Mouse (Mus musculus): ENCODE measurements around the gene Fut7.

The Fut7 gene

DNA sequence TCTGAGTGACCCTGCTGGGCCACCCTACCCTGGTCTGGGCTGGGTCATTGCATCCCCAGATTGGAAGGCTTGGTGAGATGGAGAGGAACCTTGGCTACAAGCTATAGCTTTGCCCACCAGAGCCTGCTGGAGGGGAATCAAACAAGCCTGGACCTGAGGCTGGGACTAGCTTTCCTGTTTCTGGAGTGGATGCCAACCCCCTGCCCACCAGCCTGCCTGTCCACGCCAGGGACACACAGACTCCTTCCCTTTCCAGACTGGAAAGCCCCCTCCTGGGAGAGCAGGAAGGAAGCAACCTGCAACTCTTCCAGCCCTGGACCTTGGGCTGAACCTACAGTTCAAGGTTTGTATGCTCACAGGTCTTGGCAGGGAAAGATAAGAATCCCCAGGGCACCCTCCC, 559 bp downstream of the Fut7 start:
- in situ Hi-C loops (cut with MboI; ENCODE audit: low sequenced_read_pairs): no loop called here

DNA sequence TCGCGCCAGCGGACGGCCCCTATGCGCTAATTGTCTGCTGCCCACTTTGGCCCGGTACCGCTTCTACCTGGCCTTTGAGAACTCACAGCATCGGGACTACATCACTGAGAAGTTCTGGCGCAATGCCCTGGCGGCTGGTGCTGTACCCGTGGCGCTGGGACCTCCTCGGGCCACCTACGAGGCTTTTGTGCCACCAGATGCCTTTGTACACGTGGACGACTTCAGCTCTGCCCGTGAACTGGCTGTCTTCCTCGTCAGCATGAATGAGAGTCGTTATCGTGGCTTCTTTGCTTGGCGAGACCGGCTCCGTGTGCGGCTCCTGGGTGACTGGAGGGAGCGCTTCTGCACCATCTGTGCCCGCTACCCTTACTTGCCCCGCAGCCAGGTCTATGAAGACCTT, 2.4 kb downstream of the Fut7 start:
- in situ Hi-C loops (cut with MboI; ENCODE audit: low sequenced_read_pairs): no loop called here

DNA sequence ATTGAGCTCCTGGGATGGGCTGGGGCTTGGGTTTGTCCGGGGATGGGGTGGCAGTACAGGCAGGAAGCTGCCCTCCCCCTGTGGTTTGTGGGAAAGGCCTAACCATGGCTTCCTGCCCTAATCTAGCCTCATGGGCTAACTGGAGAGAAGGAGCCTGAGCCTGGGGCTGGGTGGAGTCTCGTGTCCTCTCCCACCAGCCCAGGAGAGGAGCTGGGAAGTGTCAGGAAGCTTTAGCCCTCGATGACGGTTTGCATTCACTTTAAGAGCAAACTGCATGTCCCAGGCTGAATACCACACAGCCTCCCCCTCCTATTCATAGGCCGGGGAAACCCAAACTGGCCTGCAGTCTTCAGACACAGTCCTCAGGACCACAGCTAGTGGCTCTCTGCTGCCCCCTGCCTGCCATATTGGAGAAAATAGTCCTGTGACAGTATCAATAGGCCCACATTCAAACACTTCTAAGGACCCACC, 3.7 kb downstream of the Fut7 start:
- in situ Hi-C loops (cut with MboI; ENCODE audit: low sequenced_read_pairs): no loop called here

DNA sequence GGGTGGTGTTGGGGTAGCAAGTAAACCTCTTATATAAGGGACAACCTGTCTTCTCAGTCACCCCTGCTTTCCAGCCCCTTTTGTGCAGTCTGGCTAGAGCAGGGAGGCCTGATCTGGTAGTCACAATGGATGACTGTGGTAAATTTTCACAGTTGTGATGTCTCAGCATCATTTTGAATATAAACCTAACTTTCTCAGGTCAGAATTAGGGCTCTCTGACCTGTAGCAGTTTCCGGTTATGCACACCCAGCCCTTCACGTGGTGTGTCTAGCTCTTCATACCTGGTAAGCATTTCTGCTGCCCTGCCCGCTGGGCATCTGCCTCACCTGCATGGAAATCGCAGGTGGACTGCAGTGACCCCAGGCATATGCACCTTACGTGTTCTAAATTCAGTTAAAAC, 4.2 kb downstream of the Fut7 start:
- in situ Hi-C loops (cut with MboI; ENCODE audit: low sequenced_read_pairs): no loop called here

DNA sequence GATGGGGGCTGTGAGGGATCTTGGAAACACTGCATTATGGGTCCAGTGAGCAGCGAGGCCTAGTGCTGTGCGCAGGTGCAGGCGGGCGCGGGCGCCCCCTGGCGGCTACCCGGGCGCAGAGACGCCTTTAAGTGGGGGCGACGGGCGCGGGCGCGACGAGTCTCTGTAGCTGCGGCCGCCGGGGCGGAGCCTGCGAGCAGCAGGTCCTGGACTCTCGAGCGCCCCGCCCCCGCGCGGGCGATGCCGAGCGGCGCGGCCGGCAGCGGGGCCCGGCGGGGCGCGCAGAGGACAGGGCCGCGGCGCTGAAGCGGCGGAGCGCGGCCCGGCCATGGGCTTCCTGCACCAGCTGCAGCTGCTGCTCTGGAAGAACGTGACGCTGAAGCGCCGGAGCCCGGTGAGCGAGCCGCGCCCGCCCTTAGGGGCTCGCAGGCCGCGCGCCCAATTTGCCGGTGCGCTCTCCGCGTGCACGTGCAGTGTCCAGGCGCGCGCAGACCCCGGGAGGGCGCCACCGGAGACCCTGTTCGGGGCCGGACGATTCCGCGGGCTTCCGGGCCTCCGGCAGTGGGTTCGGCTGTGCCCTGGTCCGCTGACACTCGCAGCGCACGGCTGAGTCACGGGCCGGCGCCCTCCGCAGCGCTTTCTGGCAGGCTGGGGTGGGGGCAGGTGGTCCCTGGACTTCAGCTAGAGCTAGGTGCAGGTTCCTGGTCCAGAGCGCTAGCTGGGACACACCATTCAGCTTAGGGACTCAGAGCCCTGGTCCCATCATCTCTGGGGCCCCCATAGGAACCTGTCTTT, 5.6 kb downstream of the Fut7 start, which contains the start of gene Abca2:
TSS of gene Abca2 (plus strand) at position 262 of the 795 bp plus-strand sequence.
- in situ Hi-C loops (cut with MboI; ENCODE audit: low sequenced_read_pairs): no loop called here

DNA sequence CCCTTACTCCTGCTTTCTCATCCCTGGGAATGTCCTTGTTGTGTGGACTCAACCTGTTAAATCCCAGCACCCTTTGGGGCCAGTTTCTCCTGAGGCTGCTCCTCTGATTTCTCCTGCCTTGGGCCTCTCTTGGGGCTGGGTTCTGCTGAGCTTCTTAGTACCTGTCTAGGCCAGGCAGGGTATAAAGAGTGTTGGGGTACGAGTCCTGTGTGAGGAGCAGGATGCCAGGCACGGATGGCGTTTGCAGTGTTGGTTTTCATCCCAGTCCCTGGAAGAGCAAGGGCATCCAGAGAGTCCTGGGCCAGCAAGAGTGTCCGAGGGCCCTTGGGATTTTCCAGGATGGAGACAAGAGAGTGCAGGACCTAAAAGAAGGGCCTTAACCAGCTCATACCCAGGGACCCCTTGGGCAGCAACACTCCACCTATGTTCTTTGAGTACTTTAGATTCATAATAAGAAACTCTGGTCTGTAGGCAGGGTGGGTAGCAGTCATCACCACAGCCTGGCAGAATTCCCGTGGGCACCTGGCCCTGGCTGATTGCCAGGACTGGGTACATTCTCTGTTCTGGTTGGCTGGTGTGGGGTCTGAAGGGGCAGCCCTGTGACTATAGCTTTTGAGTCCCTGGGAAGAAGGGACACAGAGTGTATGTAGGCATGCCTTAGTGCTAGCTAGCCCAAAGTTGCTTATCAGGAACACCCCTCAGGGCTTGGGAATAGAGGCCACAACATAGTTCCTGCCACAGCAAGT, 6.5 kb downstream of the Fut7 start:
- in situ Hi-C loops (cut with MboI; ENCODE audit: low sequenced_read_pairs): no loop called here

DNA sequence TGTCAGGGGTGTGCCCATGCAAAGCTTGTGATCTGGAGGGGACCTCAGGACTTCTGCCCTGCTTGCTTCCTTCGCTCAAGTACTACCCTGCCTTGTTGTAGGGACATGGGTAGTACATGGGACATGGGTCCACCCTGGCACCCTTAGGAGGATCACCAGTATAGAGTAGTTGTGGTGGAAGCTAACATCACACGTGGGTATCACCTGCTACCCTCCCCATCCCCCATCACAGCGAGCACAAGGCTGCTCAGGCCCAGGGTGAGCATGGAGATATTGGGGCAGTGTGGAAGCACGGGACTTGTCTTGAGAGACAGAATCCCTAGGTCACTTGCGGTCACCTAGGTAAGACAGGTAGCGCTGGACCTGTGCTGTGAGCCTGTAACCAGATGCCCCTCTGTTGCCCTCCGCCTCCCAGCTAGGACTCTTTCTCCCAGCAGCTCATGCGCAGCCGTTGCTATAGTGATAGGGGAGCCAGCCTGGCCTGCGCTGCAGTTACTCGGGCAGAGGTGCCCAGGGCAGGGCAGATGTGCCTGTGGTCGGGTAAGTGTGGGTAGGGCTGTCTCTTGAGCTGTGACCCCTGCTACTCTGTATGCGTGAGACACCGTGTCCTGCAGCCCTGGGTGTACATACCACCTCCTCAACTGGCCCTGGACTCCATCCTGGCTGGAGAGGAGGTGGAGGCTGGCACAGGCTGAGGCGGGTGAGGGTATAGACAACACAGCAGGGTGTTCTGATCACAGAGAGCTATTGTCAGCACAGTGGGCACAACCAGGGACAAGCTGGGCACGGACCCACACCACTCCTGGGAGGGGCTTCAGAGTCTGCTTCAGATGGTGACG, 7.5 kb downstream of the Fut7 start:
- in situ Hi-C loops (cut with MboI; ENCODE audit: low sequenced_read_pairs): no loop called here

DNA sequence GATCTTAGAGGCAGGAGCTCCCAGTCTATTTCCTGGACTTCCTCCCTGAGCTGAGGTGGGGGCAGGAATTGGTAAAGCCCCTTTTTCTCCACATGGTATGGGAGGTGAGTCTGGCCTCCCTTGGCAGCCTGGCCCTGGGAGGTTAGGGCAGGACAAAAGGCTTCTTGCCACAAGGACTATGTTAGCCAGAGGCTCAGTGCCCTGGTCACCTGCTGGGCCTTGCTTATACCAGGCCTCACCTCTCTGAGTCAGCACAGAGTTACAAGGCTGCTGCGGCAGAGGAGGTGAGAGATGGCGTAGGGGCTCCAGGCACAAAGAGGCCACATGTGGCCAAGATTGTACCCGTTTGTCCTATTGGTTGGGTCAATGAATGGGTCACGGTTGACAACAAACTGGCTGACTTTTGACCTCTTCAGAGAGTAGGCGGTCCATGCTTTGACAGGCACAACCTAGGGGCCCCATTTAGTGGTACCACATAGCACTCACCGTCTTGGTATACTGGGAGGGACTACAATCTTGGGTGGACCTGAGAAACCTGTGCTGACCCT, 8.3 kb downstream of the Fut7 start:
- in situ Hi-C loops (cut with MboI; ENCODE audit: low sequenced_read_pairs): no loop called here

DNA sequence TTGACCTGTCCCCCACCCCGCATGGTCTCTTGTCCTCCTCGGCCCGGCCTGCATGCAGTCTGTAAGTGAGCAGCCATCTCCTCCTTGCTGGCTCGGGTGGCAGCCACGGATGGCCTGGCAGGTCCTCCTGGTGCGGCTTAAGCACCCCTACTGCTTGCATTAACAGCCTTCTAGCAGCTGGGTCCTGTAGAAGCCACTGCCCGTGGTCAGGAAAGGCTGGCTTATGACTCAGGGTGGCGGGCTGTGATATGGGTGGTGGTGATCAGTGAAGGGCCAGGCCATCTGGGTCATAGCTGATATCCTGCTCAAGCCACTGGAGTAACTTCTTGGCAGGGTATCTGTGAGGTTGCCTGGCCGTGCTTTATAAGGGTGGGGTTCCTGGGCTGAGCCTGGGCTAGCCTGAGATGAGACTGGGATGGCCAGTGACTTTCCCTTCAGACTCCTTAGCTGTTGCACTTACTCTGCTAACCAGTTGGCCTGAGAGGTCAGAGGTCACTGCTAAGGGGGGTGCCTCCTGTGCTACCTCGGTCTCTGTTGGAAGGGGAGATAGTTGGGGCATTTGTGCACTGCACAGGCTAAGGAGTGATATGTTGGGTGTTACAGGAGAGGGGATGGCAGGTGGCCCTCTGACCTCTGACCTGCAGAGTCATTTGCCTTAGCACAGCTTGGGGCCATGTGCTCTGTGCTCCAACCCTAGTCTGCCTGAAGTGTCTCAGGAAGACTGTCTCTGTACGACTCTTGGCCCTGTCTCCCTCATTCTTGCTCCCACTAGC, 9.4 kb downstream of the Fut7 start:
- in situ Hi-C loops (cut with MboI; ENCODE audit: low sequenced_read_pairs): no loop called here

DNA sequence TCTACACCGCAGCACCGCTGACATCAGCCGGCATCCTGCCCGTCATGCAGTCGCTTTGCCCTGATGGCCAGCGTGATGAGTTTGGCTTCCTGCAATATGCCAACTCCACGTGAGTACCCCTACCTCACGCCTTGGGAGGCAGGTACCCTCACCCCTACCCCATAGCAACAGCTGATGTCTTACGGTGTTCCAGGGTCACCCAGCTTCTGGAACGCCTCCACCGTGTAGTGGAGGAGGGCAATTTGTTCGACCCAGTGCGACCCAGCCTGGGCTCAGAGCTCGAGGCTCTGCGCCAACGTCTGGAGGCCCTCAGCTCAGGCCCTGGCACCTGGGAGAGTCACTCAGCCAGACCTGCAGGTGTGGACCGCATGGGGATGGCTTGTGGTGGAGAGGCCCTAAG, 10.0 kb downstream of the Fut7 start:
- in situ Hi-C loops (cut with MboI; ENCODE audit: low sequenced_read_pairs): no loop called here

DNA sequence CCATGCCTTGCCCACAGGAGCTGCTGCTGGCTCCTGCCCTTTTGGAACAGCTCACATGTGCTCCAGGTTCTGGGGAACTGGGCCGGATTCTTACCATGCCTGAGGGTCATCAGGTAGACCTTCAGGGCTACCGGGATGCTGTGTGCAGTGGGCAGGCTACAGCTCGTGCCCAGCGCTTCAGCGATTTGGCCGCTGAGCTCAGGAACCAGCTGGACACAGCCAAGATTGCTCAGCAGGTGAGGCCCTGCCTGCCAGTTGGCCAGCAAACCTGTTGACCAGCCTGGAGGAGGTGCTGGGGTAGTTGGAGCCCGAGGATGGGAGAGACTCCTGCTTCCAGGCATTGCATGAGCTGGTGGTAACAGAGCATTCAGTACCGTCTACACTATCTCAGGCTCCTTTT, 11.2 kb downstream of the Fut7 start:
- in situ Hi-C loops (cut with MboI; ENCODE audit: low sequenced_read_pairs): no loop called here

DNA sequence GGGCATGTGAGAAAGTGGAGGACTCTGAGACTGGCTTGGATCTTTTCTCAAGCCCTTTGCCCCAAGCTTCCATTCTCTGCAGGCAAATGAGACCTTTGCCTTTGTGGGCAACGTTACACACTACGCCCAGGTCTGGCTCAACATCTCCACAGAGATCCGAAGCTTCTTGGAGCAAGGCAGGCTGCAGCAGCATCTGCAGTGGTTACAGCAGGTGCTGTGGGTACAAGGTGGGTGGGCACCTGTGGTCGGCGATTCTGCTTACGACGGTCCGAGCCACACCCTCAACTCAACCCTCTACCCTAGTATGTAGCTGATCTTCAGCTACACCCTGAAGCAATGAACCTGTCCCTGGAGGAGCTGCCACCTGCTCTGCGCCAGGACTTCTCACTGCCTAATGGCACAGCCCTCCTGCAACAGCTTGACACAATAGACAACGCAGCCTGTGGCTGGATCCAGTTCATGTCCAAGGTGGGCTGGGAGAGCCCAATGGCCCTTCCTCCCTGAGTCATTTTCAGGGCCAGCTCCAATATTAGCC, 13.3 kb downstream of the Fut7 start:
- in situ Hi-C loops (cut with MboI; ENCODE audit: low sequenced_read_pairs): no loop called here

DNA sequence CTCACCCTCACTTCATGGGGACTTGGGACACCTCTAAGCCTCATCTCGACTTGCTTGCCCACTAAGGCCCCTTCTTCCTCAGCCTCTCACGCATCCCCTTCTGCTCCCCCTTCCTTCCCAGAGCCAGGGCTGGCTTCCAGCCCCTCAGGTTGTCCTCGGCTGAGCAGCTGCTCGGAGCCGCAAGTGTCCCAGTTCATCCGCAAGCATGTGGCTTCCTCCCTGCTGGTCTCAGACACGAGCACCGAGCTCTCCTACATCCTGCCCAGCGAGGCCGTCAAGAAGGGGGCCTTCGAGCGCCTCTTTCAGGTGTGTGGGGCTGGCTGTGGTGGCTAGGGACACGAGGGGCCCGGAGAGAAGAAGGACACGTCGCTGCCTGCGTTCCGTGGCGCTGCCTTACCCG, 18.0 kb downstream of the Fut7 start:
- in situ Hi-C loops (cut with MboI; ENCODE audit: low sequenced_read_pairs): no loop called here

DNA sequence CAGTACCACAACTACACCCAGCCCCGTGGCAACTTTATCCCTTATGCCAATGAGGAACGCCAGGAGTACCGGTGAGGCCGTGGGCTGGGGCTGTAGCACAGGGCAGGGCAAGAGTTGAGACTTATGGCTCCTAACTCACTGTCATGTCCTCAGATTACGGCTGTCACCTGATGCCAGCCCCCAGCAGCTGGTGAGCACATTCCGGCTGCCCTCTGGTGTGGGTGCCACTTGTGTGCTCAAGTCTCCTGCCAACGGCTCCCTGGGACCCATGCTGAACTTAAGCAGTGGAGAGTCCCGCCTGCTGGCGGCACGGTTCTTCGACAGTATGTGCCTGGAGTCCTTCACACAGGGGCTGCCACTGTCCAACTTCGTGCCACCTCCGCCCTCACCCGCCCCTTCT, 19.6 kb downstream of the Fut7 start:
- in situ Hi-C loops (cut with MboI; ENCODE audit: low sequenced_read_pairs): no loop called here

DNA sequence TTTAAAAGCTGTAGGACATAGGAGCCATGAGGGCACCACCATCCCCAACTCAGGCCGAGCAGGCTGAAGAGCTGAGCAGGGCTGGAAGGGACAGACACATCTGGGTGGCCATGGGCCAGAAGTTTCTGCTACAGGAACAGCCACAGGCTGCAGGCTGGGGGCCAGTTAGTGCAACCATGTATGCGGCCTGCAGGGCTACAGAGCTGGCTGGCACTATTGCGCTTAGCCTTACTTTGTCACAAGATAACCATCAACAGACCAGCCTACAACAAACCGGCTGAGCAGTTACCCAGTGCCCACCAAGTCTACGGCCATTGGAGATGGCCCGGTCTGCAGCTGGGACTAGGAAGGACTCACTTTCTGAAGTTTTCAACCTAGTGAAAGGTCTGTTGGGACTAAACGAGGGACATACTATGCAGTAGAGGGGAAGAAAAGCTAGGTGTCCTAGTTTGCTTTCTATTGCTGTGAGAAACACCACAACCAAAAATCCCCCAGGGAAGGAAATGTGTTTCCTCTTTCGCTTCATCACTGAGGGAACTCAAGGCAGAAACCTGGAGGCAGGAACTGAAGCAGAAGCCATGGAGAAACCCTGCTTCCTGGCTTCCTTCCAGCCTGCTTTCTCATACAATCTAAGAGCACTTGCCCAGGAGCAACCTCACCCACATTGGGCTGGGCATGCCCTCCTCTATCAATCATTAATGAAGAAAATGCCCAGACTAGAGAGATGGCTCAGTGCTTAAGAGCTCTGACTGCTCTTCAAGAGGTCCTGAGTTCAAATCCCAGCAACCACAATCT, 28.0 kb downstream of the Fut7 start:
- in situ Hi-C loops (cut with MboI; ENCODE audit: low sequenced_read_pairs): no loop called here

DNA sequence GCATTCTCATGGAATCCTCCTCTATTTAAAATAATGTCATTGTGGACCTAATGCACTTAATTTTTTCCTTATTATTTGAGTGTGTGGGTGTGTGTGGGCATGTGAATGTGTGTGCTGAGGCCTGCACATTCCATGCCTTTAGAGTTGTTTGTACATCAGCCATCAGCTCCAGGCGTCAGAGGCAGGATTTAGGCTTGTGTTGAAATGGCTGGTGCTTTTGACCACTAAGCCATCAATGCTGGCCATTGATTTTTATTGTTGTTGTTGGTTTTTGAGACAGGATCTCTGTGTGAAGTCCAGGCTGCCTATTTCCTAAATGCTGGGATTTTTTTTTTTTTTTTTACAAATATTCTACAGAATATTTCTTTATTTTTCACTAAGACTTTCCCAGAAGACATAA, 29.9 kb downstream of the Fut7 start:
- in situ Hi-C loops (cut with MboI; ENCODE audit: low sequenced_read_pairs): no loop called here

DNA sequence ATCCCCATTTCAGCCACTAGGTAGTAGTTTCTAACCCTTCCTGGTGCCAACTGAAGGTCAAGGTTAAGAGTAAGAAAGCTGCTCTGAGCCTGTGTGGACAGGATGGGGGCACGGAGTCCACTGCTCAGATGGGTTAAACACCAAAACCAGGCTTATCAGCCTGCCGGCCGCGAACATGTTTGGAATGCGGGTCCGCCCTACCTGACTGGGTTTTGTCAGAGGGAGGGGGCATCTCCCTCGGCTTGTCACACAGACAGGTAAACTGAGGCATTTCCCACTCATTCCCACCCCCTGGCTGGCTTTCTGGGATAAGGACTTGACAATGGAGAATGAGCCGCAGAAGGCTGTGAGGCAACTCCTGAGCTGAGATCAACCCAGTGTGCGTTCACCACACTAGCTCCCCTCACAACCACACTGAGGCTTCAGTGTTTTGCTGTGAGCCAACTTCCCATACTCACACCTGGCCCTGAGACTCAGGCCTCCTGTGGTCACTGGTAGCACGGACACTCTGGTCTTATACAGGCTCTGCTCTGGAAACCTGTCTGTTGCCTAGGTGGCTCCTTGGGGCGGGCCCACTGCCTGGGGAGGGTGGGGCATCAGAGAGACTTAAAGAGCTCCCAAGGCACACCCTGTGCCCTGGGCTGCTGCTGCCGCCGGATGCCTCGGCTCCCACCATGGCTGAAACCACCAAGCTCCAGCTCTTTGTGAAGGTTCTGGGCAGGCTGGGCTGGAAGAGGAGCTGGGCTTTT, 33.3 kb downstream of the Fut7 start, which contains the start of gene Clic3:
TSS of gene Clic3 (plus strand) at position 634 of the 749 bp plus-strand sequence.
- in situ Hi-C loops (cut with MboI; ENCODE audit: low sequenced_read_pairs): no loop called here
